Mouse (Mus musculus): ENCODE results near the gene Hoxa6. TPM values are rescaled to one million over a fixed set of nuclear protein-coding genes. Genes with fewer than 3 reads are reported as not detected.

Gene Hoxa6
- polyA plus RNA-seq, 1 experiment from 2014 or later = 0.95 TPM

- H3K4me2 ChIP-seq (replicated peaks; ENCODE audit: low read depth, low read length) = peak overlapping the region; percentile 90
- WGBS = 15% methylated on average over 8 of the region's 8 CpGs
- 0 out of 2 replicates have a peak overlapping the region, but pooled peaks have one; percentile 79 for H3K9ac ChIP-seq (replicated peaks; ENCODE audit: low read depth)
Observed at GRCm38 (mm10) chr6:52189909-52190308, 18.6 kb downstream of the Hoxa6 start.

DNA sequence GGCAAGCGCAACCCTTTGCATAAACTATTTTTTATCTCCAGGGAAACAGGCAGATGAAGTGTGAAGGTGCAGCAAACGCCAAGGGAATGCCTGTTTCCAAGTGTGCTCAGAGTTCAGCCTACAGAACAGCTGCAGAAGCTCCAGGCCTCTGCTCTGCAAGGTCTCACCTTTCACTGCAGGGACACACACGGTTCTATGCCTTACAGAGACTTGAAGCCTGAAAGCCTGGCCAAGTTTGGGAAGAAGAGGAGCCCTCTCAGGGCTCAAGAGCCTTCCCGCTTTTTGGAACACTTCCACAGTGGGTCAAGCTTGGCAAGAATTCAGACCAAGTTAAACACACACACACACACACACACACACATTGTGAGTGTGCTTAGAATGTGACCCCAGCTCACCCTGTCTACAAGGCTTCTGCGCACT is 19.3 kb downstream of the Hoxa6 start:
- 11% methylated on average over 5 of the region's 5 CpGs for WGBS
- Histone ChIP-seq H3K4me3 (ENCODE audit: low read depth, low read length) (no peak overlapping the region), H3K27me3 (replicated peaks; ENCODE audit: insufficient read depth, low read length) (peaks cover 14% of the 10 kb centered on the region; the same call in 1 of the 2 replicates)

More at GRCm38 (mm10) chr6:52189909-52190308, 18.6 kb downstream of the Hoxa6 start:
- TF ChIP-seq EP300 (IDR thresholded peaks at IDR 0.05) (no peak), CTCF (IDR thresholded peaks at IDR 0.05) (no peak)
- ATAC-seq (no peak), DNase-seq (ENCODE audit: low spot score) (no peak)
- no peaks in the 10 kb centered on the region for H3K36me3 ChIP-seq (ENCODE audit: insufficient read depth, low read length)
- H3K4me1 ChIP-seq (ENCODE audit: insufficient read depth, low read depth, low read length) = peaks cover 3% of the 10 kb centered on the region; the same call in 1 of the 2 replicates
- peak overlapping the region; percentile 62; the same call in 1 of the 2 replicates for H3K4me3 ChIP-seq (ENCODE audit: low read depth, low read length)
- 0 out of 2 replicates have a peak, but pooled peaks cover 13% of the 10 kb centered on the region for H3K27me3 ChIP-seq (replicated peaks; ENCODE audit: insufficient read depth, low read length)
- H3K9me3 ChIP-seq (ENCODE audit: low read length) = no peaks in the 10 kb centered on the region
- H3K27ac ChIP-seq (ENCODE audit: low read length) = peak overlapping the region; percentile 93

DNA sequence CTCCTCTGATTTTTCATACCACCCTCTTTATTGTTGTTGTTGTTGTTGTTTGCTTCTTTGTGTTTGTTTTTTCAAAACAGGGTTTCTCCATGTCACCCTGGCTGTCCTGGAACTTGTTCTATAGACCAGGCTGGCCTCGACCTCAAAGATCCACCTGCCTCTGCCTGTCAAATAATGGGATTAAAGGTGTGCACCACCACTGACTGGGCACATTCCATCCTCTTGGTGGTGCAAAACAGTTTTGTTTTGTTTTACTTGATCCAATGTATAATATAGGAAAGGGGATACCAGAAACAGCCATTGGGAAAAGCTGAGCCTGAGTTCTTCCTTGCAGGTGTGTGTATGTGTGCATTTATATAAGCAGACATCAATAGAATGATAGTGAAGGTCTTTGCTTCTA is 22.0 kb downstream of the Hoxa6 start:
- ATAC-seq (no peak), DNase-seq (ENCODE audit: low spot score) (no peak)
- no peak overlapping the region for H3K4me3 ChIP-seq (ENCODE audit: low read depth, low read length)
- no peaks in the 10 kb centered on the region for H3K36me3 ChIP-seq (ENCODE audit: insufficient read depth, low read length)
- peaks cover 19% of the 10 kb centered on the region for H3K27me3 ChIP-seq (replicated peaks; ENCODE audit: insufficient read depth, low read length)
- no peak overlapping the region for H3K4me2 ChIP-seq (replicated peaks; ENCODE audit: low read depth, low read length)
- TF ChIP-seq CTCF (IDR thresholded peaks at IDR 0.05) = peak; percentile 36
- TF ChIP-seq EP300 (IDR thresholded peaks at IDR 0.05) = no peak
- H3K27ac ChIP-seq (ENCODE audit: low read length) = no peak overlapping the region
- no peak overlapping the region for H3K9ac ChIP-seq (replicated peaks; ENCODE audit: low read depth)
- H3K4me1 ChIP-seq (ENCODE audit: insufficient read depth, low read depth, low read length) = peaks cover 9% of the 10 kb centered on the region; the same call in 1 of the 2 replicates
- 69% methylated on average over 1 of the region's 1 CpGs for WGBS
- no peaks in the 10 kb centered on the region for H3K9me3 ChIP-seq (ENCODE audit: low read length)

More for the DNA sequence above, 19.3 kb downstream of the Hoxa6 start:
- peaks cover 9% of the 10 kb centered on the region; the same call in 1 of the 2 replicates for H3K4me1 ChIP-seq (ENCODE audit: insufficient read depth, low read depth, low read length)
- H3K36me3 ChIP-seq (ENCODE audit: insufficient read depth, low read length) = no peaks in the 10 kb centered on the region
- no peak for TF ChIP-seq CTCF (IDR thresholded peaks at IDR 0.05)
- TF ChIP-seq EP300 (IDR thresholded peaks at IDR 0.05) = peak; percentile 23; the same call in 1 of the 2 replicates
- H3K27ac ChIP-seq (ENCODE audit: low read length) = peak overlapping the region; percentile 93
- DNase-seq (ENCODE audit: low spot score) (peak; percentile 92), ATAC-seq (peak; percentile 79)
- H3K4me2 ChIP-seq (replicated peaks; ENCODE audit: low read depth, low read length) = no peak overlapping the region
- no peaks in the 10 kb centered on the region for H3K9me3 ChIP-seq (ENCODE audit: low read length)
- H3K9ac ChIP-seq (replicated peaks; ENCODE audit: low read depth) = no peak overlapping the region

DNA sequence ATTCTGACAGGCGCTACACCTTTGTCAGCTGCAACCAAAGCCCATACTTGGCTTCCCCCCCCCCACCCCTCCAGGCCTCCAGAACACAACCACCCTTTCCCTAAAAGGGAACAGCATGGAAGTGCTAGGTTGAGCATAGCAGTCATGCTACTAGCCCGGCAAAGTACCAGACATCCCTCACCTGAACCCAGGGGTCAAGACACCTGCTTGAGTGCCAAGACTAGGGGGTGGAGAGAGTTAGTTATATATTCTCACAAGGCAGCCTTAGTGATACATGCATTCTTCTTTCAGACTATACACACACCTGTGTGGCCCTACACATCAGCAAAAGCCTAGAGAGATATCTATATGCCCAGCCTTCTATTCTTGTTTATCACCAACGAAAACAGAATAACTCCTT is 22.7 kb downstream of the Hoxa6 start:
- Histone ChIP-seq H3K9ac (replicated peaks; ENCODE audit: low read depth) (no peak overlapping the region), H3K4me2 (replicated peaks; ENCODE audit: low read depth, low read length) (peak overlapping the region; percentile 29; the same call in 1 of the 2 replicates), H3K9me3 (ENCODE audit: low read length) (no peaks in the 10 kb centered on the region), H3K4me1 (ENCODE audit: insufficient read depth, low read depth, low read length) (peaks cover 9% of the 10 kb centered on the region; the same call in 1 of the 2 replicates), H3K27me3 (replicated peaks; ENCODE audit: insufficient read depth, low read length) (peaks cover 20% of the 10 kb centered on the region), H3K27ac (ENCODE audit: low read length) (no peak overlapping the region), H3K4me3 (ENCODE audit: low read depth, low read length) (no peak overlapping the region), H3K36me3 (ENCODE audit: insufficient read depth, low read length) (no peaks in the 10 kb centered on the region)
- ATAC-seq (no peak), DNase-seq (ENCODE audit: low spot score) (no peak)
- 36% methylated on average over 3 of the region's 3 CpGs for WGBS
- TF ChIP-seq EP300 (IDR thresholded peaks at IDR 0.05) (no peak), CTCF (IDR thresholded peaks at IDR 0.05) (no peak)

GRCm38 (mm10) chr6:52185222-52185621 is 23.3 kb downstream of the Hoxa6 start:
- H3K4me1 ChIP-seq (ENCODE audit: insufficient read depth, low read depth, low read length) = peaks cover 9% of the 10 kb centered on the region; the same call in 1 of the 2 replicates
- peak; percentile 11; the same call in 1 of the 2 replicates for ATAC-seq

GRCm38 (mm10) chr6:52184668-52185067 is 23.9 kb downstream of the Hoxa6 start:
- ATAC-seq (no peak), DNase-seq (ENCODE audit: low spot score) (no peak)
- H3K4me2 ChIP-seq (replicated peaks; ENCODE audit: low read depth, low read length) = no peak overlapping the region; the same call in 1 of the 2 replicates
- H3K9me3 ChIP-seq (ENCODE audit: low read length) = no peaks in the 10 kb centered on the region
- no peak overlapping the region for H3K4me3 ChIP-seq (ENCODE audit: low read depth, low read length)
- H3K27me3 ChIP-seq (replicated peaks; ENCODE audit: insufficient read depth, low read length) = peaks cover 20% of the 10 kb centered on the region
- H3K36me3 ChIP-seq (ENCODE audit: insufficient read depth, low read length) = no peaks in the 10 kb centered on the region
- peak overlapping the region; percentile 26; the same call in 1 of the 2 replicates for H3K27ac ChIP-seq (ENCODE audit: low read length)
- H3K9ac ChIP-seq (replicated peaks; ENCODE audit: low read depth) = no peak overlapping the region
- 31% methylated on average over 5 of the region's 6 CpGs for WGBS
- TF ChIP-seq CTCF (IDR thresholded peaks at IDR 0.05) (no peak), EP300 (IDR thresholded peaks at IDR 0.05) (no peak)
- 0 out of 2 replicates have a peak, but pooled peaks cover 6% of the 10 kb centered on the region for H3K4me1 ChIP-seq (ENCODE audit: insufficient read depth, low read depth, low read length)

More at GRCm38 (mm10) chr6:52185222-52185621, 23.3 kb downstream of the Hoxa6 start:
- H3K27ac ChIP-seq (ENCODE audit: low read length) = no peak overlapping the region
- H3K4me3 ChIP-seq (ENCODE audit: low read depth, low read length) = 0 out of 2 replicates have a peak overlapping the region, but pooled peaks have one; percentile 8
- 2% methylated on average over 19 of the region's 19 CpGs for WGBS
- H3K9ac ChIP-seq (replicated peaks; ENCODE audit: low read depth) = no peak overlapping the region
- H3K36me3 ChIP-seq (ENCODE audit: insufficient read depth, low read length) = no peaks in the 10 kb centered on the region
- DNase-seq (ENCODE audit: low spot score) = peak; percentile 73
- H3K27me3 ChIP-seq (replicated peaks; ENCODE audit: insufficient read depth, low read length) = peaks cover 20% of the 10 kb centered on the region
- no peaks in the 10 kb centered on the region for H3K9me3 ChIP-seq (ENCODE audit: low read length)
- peak overlapping the region; percentile 29 for H3K4me2 ChIP-seq (replicated peaks; ENCODE audit: low read depth, low read length)
- TF ChIP-seq CTCF (IDR thresholded peaks at IDR 0.05) (no peak), EP300 (IDR thresholded peaks at IDR 0.05) (no peak)
